ENCODE assay signal across 21 mouse cellular contexts in genomic region chr16:93919189-93919588, GRCm38 (mm10). TPM values are rescaled to one million over a fixed set of nuclear protein-coding genes. Genes with fewer than 3 reads are reported as not detected.
A peak's percentile ranks its signal among the peaks of the same experiment; 100 is the strongest.
DNase-seq lines count a peak whose midpoint lies in the region; ATAC-seq lines count a peak whose summit lies in the region.
"Had no signal": no experiment of that assay in that cellular context is flagged by ENCODE, and none has a peak within 500 bp of the region (broad histone marks: within the 10 kb centered on the region; RNA-seq: fewer than 3 reads in every experiment).

No protein-coding gene starts in this region.

- ATAC-seq in neural tube, embryonic 12.5 days (ENCODE audit: low FRiP score, low read depth): 0 out of 2 replicates have a peak, but pooled peaks have one; percentile 13
- no peak for ATAC-seq in neural tube, embryonic 15.5 days (ENCODE audit: low FRiP score)
- no peak for ATAC-seq in kidney, embryonic 14.5 days (ENCODE audit: low FRiP score, low TSS enrichment)
- ATAC-seq: inflammation-experienced regulatory T-cells, adult 6 months had no signal

- no peaks in the 10 kb centered on the region for H3K36me3 ChIP-seq in neural tube, embryonic 12.5 days
- H3K36me3 ChIP-seq in neural tube, embryonic 15.5 days: no peaks in the 10 kb centered on the region
- H3K36me3 ChIP-seq in limb, embryonic 10.5 days: no peaks in the 10 kb centered on the region
- no peaks in the 10 kb centered on the region for H3K36me3 ChIP-seq in kidney, embryonic 14.5 days (ENCODE audit: control insufficient read depth, insufficient read depth, low read length)
- H3K36me3 ChIP-seq: heart, embryonic 12.5 days had no signal

- 59% methylated on average over 20 of the region's 20 CpGs for WGBS in neural tube, embryonic 12.5 days
- 68% methylated on average over 20 of the region's 20 CpGs for WGBS in neural tube, embryonic 15.5 days
- WGBS in limb, embryonic 10.5 days: 80% methylated on average over 20 of the region's 20 CpGs
- WGBS in kidney, embryonic 14.5 days: 79% methylated on average over 20 of the region's 20 CpGs

- H3K4me2 ChIP-seq in neural tube, embryonic 12.5 days (replicated peaks): 0 out of 2 replicates have a peak overlapping the region, but pooled peaks have one; percentile 12
- no peak overlapping the region for H3K4me2 ChIP-seq in neural tube, embryonic 15.5 days
- no peak overlapping the region for H3K4me2 ChIP-seq in kidney, embryonic 14.5 days (replicated peaks; ENCODE audit: low read depth, low read length)

- peaks cover 6% of the 10 kb centered on the region for H3K4me1 ChIP-seq in neural tube, embryonic 12.5 days
- peaks cover 4% of the 10 kb centered on the region for H3K4me1 ChIP-seq in neural tube, embryonic 15.5 days
- H3K4me1 ChIP-seq in limb, embryonic 10.5 days: peaks cover 34% of the 10 kb centered on the region
- no peaks in the 10 kb centered on the region for H3K4me1 ChIP-seq in kidney, embryonic 14.5 days (ENCODE audit: control insufficient read depth, insufficient read depth, low read length)

- no peak overlapping the region for H3K4me3 ChIP-seq in neural tube, embryonic 12.5 days
- H3K4me3 ChIP-seq in neural tube, embryonic 15.5 days (replicated peaks): no peak overlapping the region
- no peak overlapping the region for H3K4me3 ChIP-seq in limb, embryonic 10.5 days
- no peak overlapping the region for H3K4me3 ChIP-seq in kidney, embryonic 14.5 days (ENCODE audit: low read length)
- H3K4me3 ChIP-seq: heart, embryonic 12.5 days; left cerebral cortex, adult 2 months had no signal

- DNase-seq in heart, adult 11 months: peak; percentile 91
- no peak for DNase-seq in heart, postnatal 14 days
- no peak for DNase-seq in limb, embryonic 10.5 days (ENCODE audit: low spot score)
- no peak for DNase-seq in thymus, postnatal 4 days
- DNase-seq: adrenal gland, postnatal 14 days; cerebellum, adult 9-10 months; forebrain, postnatal 0 days; gastrocnemius, postnatal 14 days; heart, adult 18-20 months; heart, postnatal 10 days; kidney, adult 18-20 months; liver; thymus, adult 18-20 months had no signal

- intact Hi-C loops in heart, postnatal 14 days (cut with DNase I): no loop called here

- H3K9ac ChIP-seq in neural tube, embryonic 12.5 days: no peak overlapping the region
- H3K9ac ChIP-seq in neural tube, embryonic 15.5 days (replicated peaks): no peak overlapping the region
- no peak overlapping the region for H3K9ac ChIP-seq in kidney, embryonic 14.5 days (ENCODE audit: low read depth, low read length)
- H3K9ac ChIP-seq: forebrain, postnatal 0 days; heart, embryonic 12.5 days had no signal

- H3K27ac ChIP-seq in neural tube, embryonic 12.5 days: no peak overlapping the region
- no peak overlapping the region for H3K27ac ChIP-seq in neural tube, embryonic 15.5 days (replicated peaks)
- 0 out of 2 replicates have a peak overlapping the region, but pooled peaks have one; percentile 0 for H3K27ac ChIP-seq in limb, embryonic 10.5 days
- H3K27ac ChIP-seq in kidney, embryonic 14.5 days (ENCODE audit: low read depth, low read length): no peak overlapping the region
- H3K27ac ChIP-seq: kidney, postnatal 0 days; left cerebral cortex, adult 2 months; macrophage had no signal

- H3K27me3 ChIP-seq in neural tube, embryonic 12.5 days (replicated peaks): no peaks in the 10 kb centered on the region
- H3K27me3 ChIP-seq in neural tube, embryonic 15.5 days (replicated peaks): no peaks in the 10 kb centered on the region
- peaks cover 5% of the 10 kb centered on the region; the same call in 1 of the 2 replicates for H3K27me3 ChIP-seq in limb, embryonic 10.5 days (ENCODE audit: low read depth, poor library complexity, severe bottlenecking)
- H3K27me3 ChIP-seq in kidney, embryonic 14.5 days (ENCODE audit: control insufficient read depth, insufficient read depth, low read length): no peaks in the 10 kb centered on the region

- H3K9me3 ChIP-seq in neural tube, embryonic 12.5 days: no peaks in the 10 kb centered on the region
- no peaks in the 10 kb centered on the region for H3K9me3 ChIP-seq in neural tube, embryonic 15.5 days (replicated peaks)
- H3K9me3 ChIP-seq in limb, embryonic 10.5 days (replicated peaks): no peaks in the 10 kb centered on the region
- H3K9me3 ChIP-seq in kidney, embryonic 14.5 days (ENCODE audit: control insufficient read depth, low read length): no peaks in the 10 kb centered on the region
- H3K9me3 ChIP-seq: heart, embryonic 12.5 days had no signal

RNA-seq across cellular contexts. Expression of gene Chaf1b, which starts 35.5 kb away (rescaled TPM):
- 1 to 10 TPM; 2.8 TPM for total RNA-seq in heart, postnatal 14 days (2021)
- 49.5 and 49.7 TPM in 2 replicates for polyA plus RNA-seq in neural tube, embryonic 12.5 days (2016; fragmentation: Nextera tagmentation; extraction: Ambion mirVana)
- 13.2 and 26.7 TPM in 2 replicates for polyA plus RNA-seq in neural tube, embryonic 15.5 days (2015; fragmentation: Nextera tagmentation; extraction: Ambion mirVana)
- polyA plus RNA-seq in limb, embryonic 10.5 days (2016; fragmentation: Nextera tagmentation; extraction: Ambion mirVana): 137 and 146 TPM in 2 replicates
- polyA plus RNA-seq in kidney, embryonic 14.5 days (2014; fragmentation: Nextera tagmentation; extraction: Ambion mirVana): 91.6 and 91.7 TPM in 2 replicates
